Mouse (Mus musculus) embryonic fibroblast, embryonic 13.5 days (primary cell): ENCODE data around the gene Entpd3. TPM values are rescaled to one million over a fixed set of nuclear protein-coding genes. Genes with fewer than 3 reads are reported as not detected.

ENCODE experiments used
- H3K27ac ChIP-seq: 2 replicates; pipeline ENCODE4 v1.5.1; 2012; ENCODE audit warnings: low read length, control low read depth, inconsistent platforms; ENCODE audit not compliant: insufficient read depth
- H3K4me1 ChIP-seq: 2 replicates; pipeline ENCODE4 v1.6.1; 2011; ENCODE audit warnings: low read length; ENCODE audit not compliant: control insufficient read depth, insufficient read depth
- H3K4me3 ChIP-seq: 2 replicates; pipeline ENCODE4 v1.5.1; 2011; ENCODE audit warnings: mild to moderate bottlenecking, control low read depth, low read length; ENCODE audit not compliant: insufficient read depth
- CTCF ChIP-seq: IDR thresholded peaks from 2 replicates; pipeline ENCODE4 v1.5.1; 2011; ENCODE audit warnings: mild to moderate bottlenecking, control low read depth, low read length, moderate library complexity, borderline replicate concordance; ENCODE audit not compliant: insufficient read depth
- POLR2A ChIP-seq: IDR thresholded peaks from 2 replicates; pipeline ENCODE4 v1.6.1; 2011; ENCODE audit warnings: low read depth, mild to moderate bottlenecking, control low read depth, low read length, moderate library complexity
- polyA plus RNA-seq: library from polyadenylated mRNA; stranded (reverse); fragments of >200 nt; gene quantifications from 2 replicates; pipeline ENCODE4 v1.2.4, GENCODE M21; 2011; ENCODE audit warnings: low read depth; ENCODE audit not compliant: missing spikeins, insufficient read length

The Entpd3 gene
- polyA plus RNA-seq, 1 experiment = 4.3 TPM

DNA sequence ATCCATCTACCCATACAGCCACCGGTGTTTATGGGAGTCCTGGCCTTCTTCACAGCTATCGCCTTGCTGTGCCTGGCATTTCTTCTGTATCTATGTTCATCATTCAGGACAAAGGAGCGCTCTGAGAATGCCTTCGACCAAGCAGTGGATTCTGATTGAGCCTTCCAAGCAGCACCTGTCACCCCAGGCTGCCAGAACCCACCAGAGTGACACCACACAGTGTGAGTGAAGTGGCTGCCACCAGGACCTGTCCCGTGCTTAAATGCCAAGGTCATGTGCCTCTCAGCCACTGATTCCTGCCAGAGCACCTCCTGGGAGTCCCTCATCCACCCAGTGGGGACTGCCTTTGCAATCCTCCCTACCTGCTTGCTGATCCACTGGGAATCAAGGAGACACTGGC is 26.8 kb downstream of the Entpd3 start:
- H3K4me1 ChIP-seq = no peaks in the 10 kb centered on the region
- TF ChIP-seq POLR2A (no peak), CTCF (no peak)
- no peak overlapping the region for H3K27ac ChIP-seq
- H3K4me3 ChIP-seq = no peak overlapping the region

DNA sequence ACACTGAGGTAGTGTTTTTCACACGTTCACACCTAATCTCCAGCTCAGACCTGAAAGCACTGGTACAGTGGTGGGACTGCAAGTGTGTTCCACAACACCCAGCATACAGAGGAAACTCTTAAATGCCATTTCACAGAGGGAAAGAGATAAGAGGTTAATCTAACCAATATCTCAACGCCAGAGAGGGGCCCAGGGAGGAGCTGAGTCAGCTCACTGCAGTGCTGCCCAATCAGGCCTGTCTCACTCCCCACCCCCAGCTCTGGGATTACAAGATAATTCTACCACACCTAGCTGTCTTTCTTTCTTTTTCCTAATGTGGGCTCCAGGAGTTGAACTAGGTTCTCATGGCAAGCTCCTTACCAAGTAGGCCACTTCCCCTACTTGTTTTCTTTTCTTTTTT is 29.3 kb downstream of the Entpd3 start:
- TF ChIP-seq POLR2A = no peak
- TF ChIP-seq CTCF = no peak
- Histone ChIP-seq H3K4me1 (peaks cover 2% of the 10 kb centered on the region; the same call in 1 of the 2 replicates), H3K4me3 (no peak overlapping the region), H3K27ac (no peak overlapping the region)

DNA sequence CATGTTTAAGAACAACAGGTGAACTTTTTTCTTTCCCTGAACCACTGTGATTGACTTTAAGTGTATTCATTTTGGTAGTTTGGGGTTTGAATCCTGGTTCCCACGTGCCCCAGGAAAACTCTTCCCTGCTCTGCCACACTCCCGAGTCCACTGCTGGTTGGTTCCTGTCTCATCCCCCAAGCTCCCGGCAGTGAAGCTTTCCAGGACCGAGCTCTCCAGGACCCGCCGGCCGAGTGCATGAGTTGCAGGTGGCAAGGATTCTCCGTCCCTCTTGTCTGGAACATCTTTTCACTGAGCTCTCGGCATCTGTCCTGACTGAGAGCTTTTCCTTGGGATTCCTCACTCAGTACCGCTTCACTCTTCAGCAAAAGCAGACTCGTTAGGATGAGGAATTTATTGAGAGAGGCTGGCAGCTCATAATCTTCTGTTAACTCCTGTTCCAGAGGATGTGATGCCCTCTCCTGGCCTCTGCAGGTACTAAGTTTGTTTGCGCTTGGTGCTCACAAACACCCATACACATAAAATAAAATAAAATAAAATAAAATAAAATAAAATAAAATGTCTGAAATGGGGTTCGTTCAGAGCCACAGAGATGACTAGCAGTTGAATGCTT is 30.2 kb downstream of the Entpd3 start:
- Histone ChIP-seq H3K27ac (no peak overlapping the region), H3K4me1 (peaks cover 3% of the 10 kb centered on the region), H3K4me3 (no peak overlapping the region)
- no peak for TF ChIP-seq POLR2A
- no peak; the same call in 1 of the 2 replicates for TF ChIP-seq CTCF

DNA sequence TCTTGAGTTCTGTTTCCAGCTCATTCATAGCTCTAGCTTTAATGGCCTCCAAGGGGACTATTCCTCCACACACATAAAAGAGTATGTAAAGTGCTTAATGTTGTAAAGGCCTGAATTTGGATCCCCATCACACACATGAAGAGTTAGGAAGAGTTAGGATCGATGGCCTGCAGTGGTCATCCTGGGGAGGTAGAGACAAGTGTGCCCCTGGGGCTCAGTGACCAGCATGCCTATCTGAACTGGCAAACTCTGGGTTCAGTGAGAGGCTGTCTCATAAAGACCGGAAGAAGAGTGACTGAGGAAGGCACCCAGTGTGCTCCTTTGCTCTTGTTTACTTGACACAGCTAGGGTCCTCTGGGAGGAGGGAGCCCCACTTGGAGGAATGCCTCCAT is 30.7 kb downstream of the Entpd3 start:
- TF ChIP-seq POLR2A (no peak), CTCF (no peak)
- Histone ChIP-seq H3K4me1 (peaks cover 5% of the 10 kb centered on the region), H3K27ac (no peak overlapping the region), H3K4me3 (no peak overlapping the region)

DNA sequence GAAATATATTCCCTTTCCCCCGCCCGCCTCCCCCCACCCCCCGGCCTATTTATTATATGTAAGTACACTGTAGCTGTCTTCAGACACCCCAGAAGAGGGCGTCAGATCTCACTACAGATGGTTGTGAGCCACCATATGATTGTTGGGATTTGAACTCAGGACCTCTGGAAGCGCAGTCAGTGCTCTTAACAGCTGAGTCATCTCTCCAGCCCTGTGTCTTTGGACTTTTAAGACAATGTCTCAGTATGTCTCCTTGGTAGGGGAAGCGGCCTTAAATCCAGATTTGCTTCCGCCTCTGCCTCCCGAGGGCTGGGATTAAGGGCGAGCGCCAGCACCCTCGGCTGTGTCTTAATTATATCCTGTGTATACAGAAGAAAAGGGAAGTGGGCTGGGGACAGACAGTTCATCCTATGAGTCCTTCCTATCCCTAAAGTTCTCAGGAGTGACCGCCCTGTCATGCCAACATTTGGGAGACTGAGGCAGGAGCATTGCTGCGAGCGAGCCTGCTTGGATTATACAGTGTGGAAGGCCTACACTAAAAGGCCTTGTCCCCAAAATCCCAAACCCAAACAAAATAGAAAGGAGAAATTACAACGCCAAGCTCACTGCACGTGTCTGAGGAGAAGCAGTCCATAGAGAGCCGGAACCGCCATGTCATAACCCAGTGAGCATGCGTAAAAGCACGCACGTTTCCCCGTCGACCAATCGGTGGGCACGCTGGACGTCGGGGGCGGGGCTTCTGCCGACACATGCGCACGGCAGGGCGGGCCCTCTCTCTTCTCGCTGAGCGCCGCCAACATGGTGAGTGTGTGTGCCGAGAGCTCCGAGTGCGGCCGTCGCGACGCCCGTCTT is 31.3 kb downstream of the Entpd3 start, which contains the start of gene Rpl14:
Gene Rpl14, plus strand, starts transcription at position 704 of the 852 bp plus-strand sequence.
- Histone ChIP-seq H3K4me3 (peak within 1 kb of the TSS; percentile 98), H3K4me1 (peaks cover 5% of the 10 kb centered on the region), H3K27ac (peak within 1 kb of the TSS; percentile 51)
- TF ChIP-seq POLR2A = peak; percentile 86
- TF ChIP-seq CTCF = no peak

DNA sequence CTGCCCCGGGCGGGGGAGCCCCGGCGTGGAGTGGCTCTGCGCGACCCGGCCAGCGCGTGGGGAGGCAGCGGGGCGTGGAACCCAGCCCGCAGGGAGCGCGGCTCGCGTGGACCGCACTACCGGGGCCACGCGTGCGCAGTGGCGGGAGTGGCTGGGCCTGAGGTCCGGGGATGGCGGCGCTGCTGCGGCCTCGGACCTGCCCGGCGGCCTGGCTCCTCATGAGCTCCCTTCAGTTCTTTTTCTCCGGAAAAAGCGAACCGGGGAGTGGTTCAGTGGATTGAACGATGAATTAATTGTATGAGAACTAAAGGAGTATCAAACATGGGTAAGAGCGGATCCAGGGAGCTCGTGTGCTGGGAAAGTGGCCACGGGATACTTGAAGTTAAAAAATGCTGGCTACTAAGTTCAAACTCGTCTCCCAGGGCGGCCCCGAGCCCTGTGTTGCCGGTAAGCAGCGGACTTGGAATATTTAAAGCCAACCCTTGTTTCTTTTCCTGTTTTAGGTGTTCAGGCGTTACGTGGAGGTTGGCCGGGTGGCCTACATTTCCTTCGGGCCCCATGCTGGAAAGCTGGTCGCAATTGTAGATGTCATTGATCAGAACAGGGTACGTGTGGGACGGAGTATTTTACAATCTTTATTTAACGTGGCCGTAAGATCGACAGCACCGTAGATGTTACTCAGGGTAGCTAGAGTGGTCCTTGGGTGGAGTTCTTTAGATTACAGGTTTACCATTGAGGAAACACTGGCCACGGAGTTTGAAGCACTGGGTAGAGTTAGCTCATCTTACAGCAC is 32.2 kb downstream of the Entpd3 start:
- TF ChIP-seq CTCF (no peak), POLR2A (no peak)
- Histone ChIP-seq H3K4me1 (peaks cover 5% of the 10 kb centered on the region), H3K4me3 (peak overlapping the region; percentile 98), H3K27ac (peak overlapping the region; percentile 47)

DNA sequence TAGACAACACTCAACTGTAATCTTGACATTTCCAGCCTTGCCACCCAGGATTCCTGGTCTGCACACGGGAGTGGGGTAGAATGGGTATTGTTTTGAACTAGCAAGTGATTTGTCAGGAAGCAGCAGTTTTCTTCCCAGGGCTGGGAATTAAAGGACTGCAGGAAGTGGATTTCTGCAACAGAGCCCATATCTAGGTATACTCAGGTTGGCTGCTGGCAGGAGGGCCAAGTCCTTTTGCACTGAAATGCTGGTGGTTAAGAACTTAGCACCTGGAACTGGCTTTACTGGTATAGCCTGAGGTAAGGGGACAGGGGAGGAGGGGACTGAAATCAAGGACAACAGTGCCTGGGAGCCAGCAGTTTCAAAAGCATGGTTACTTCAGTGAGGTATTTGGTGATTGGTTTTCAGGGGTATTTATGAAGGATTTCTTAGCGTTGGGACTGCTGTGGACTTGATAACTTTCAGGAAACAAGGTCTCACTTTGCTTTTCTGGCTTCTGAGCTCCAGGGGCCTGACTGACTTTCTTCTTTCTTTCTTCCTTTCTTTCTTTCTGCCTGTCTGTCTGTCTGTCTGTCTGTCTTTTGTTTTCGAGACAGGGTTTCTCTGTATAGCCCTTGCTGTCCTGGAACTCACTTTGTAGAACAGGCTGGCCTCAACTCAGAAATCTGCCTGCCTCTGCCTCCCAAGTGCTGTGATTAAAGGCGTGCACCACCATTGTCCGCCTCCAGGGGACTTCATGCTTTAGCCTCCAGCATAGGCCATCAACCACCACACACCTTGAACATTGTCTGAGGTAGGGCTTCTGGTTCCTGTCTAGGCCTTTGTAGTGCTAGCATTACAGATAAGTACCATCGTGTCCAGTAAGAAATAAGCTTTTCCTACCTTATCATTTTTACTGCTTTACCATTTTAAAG is 36.4 kb downstream of the Entpd3 start:
- Histone ChIP-seq H3K4me3 (no peak overlapping the region), H3K4me1 (peaks cover 8% of the 10 kb centered on the region), H3K27ac (no peak overlapping the region)
- TF ChIP-seq POLR2A (no peak), CTCF (no peak)

DNA sequence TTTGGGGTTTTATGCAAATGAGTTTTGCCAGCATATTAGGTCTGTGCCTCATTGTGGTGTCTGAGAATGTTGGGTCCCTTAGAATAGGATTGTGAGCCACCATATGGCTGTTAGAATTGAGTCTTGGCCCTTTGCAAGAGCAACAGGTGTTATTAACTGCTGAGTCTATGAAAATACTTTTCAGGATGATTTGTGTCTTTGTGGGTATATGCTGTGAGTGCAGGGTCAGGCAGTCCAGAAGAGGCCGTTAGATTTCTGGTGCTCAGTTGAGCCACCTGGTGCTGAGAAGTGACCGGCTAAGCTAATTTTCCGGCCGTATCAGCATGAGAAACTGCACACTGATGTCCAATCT is 37.0 kb downstream of the Entpd3 start:
- Histone ChIP-seq H3K27ac (no peak overlapping the region), H3K4me1 (peaks cover 8% of the 10 kb centered on the region), H3K4me3 (no peak overlapping the region)
- no peak for TF ChIP-seq POLR2A
- TF ChIP-seq CTCF = no peak

DNA sequence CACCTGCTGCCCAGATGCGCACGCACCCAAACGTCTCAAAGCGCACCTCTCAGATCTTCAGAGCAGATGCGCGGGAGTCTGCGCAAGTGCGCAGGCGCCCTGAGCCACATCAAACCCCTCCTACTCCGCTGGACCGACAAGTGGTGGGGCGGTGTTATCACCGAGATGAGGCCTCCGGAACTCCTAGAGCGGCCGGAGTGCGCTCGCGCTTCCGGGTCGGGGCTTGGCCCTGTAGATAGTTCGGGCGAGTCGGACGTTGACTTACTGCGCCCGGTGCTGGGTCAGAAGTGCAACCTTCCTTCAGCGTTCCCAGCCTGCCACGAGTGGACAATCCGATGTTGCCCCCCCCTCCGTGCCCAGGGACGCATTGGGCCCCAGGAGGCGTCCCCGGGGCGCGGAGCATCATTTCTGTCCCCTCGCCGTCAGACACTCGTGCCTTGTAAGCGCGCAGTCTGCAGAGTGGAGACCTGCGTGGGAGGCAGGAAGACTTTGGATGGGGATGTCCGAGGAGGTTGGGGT is 37.6 kb downstream of the Entpd3 start:
- TF ChIP-seq POLR2A = peak; percentile 89
- TF ChIP-seq CTCF = no peak
- Histone ChIP-seq H3K27ac (peak overlapping the region; percentile 14; the same call in 1 of the 2 replicates), H3K4me3 (peak overlapping the region; percentile 55), H3K4me1 (peaks cover 8% of the 10 kb centered on the region)
